Mouse (Mus musculus) layer of hippocampus, adult 11-12 months (tissue): ENCODE results near the gene Mpc2.

ENCODE experiments used
- DNase-seq: peaks from one replicate; pipeline ENCODE4 v3.0.0; 2022; ENCODE audit warnings: low spot score

Mpc2 gene

GRCm38 (mm10) chr1:165506303-165506702, 45.9 kb downstream of the Mpc2 start:
- DNase-seq = no peak

- DNase-seq = no peak
These were observed 49.7 kb downstream of the Mpc2 start for GRCm38 (mm10) chr1:165510161-165510560.

GRCm38 (mm10) chr1:165520716-165521115, 60.3 kb downstream of the Mpc2 start:
- no peak for DNase-seq
